Mouse (Mus musculus) cortical plate, adult 2 months (tissue): ENCODE results near the gene Dnase1l3.

Source experiments
- CTCF ChIP-seq: fragments of 200-500 bp; IDR thresholded peaks from 2 replicates; pipeline ENCODE4 v1.5.1; 2011; ENCODE audit warnings: mild to moderate bottlenecking, control low read depth, low read length; ENCODE audit not compliant: insufficient read depth; ENCODE audit errors: extremely low read depth
- POLR2A ChIP-seq: fragments of 200-500 bp; IDR thresholded peaks from 2 replicates; pipeline ENCODE4 v1.6.1; 2011; ENCODE audit warnings: mild to moderate bottlenecking, low read length, control low read depth; ENCODE audit not compliant: insufficient read depth; ENCODE audit errors: extremely low read depth

GRCm38 (mm10) chr14:7918150-7918991, 76.0 kb downstream of the Dnase1l3 start:
- TF ChIP-seq CTCF: no peak
- TF ChIP-seq POLR2A: no peak
